Mouse (Mus musculus) spleen, adult 2 months (tissue): ENCODE data around the gene Isoc2b. TPM values are rescaled to one million over a fixed set of nuclear protein-coding genes. Genes with fewer than 3 reads are reported as not detected.

Experiments
- DNase-seq, 2 experiments: peaks; one replicate each; pipeline versions ENCODE4 v3.0.0 to v3.0.0-alpha.2; 2012 to 2021; ENCODE audit warnings: low spot score in 2 of 2, low read depth in 1 of 2
- H3K27ac ChIP-seq: fragments of 200-500 bp; 2 replicates; pipeline ENCODE4 v1.5.1; 2012; ENCODE audit warnings: low read length, inconsistent platforms; ENCODE audit not compliant: insufficient read depth
- H3K27me3 ChIP-seq: fragments of 200-500 bp; 2 replicates; pipeline ENCODE4 v1.6.1; 2012; ENCODE audit warnings: mild to moderate bottlenecking, moderate library complexity, low read length, inconsistent platforms; ENCODE audit not compliant: control insufficient read depth, insufficient read depth
- H3K36me3 ChIP-seq: fragments of 200-500 bp; 2 replicates; pipeline ENCODE4 v1.6.1; 2012; ENCODE audit warnings: mild to moderate bottlenecking, low read length, inconsistent platforms; ENCODE audit not compliant: control insufficient read depth, insufficient read depth
- H3K4me1 ChIP-seq: fragments of 200-500 bp; 2 replicates; pipeline ENCODE4 v1.6.1; 2011; ENCODE audit warnings: inconsistent platforms; ENCODE audit not compliant: control insufficient read depth, insufficient read depth, insufficient read length
- H3K4me3 ChIP-seq: fragments of 200-500 bp; 2 replicates; pipeline ENCODE4 v1.5.1; 2011; ENCODE audit warnings: mild to moderate bottlenecking, inconsistent platforms; ENCODE audit not compliant: insufficient read depth, insufficient read length; ENCODE audit errors: extremely low read depth
- CTCF ChIP-seq: fragments of 200-500 bp; IDR thresholded peaks from 2 replicates; pipeline ENCODE4 v1.5.1; 2011; ENCODE audit warnings: mild to moderate bottlenecking, inconsistent platforms; ENCODE audit not compliant: insufficient read depth, insufficient read length, insufficient replicate concordance; ENCODE audit errors: extremely low read depth
- POLR2A ChIP-seq: fragments of 200-500 bp; IDR thresholded peaks from 2 replicates; pipeline ENCODE4 v1.6.1; 2011; ENCODE audit warnings: low read depth, low read length, inconsistent platforms
- WGBS: fragments of 180-500 bp; shearing (Covaris S2); methylation state at CpG from one replicate; pipeline ENCODE4 v1.1.7; 2018; 5-methylcytosine and 5-hydroxymethylcytosine counted together
- polyA plus RNA-seq: library from polyadenylated mRNA; depleted of rRNA; stranded (reverse); fragments of >200 nt; gene quantifications from 2 replicates; pipeline ENCODE4 v1.2.3, GENCODE M21; 2012

Isoc2b gene
- polyA plus RNA-seq, 1 experiment = 7.2 TPM

GRCm38 (mm10) chr7:4844917-4845309 lies 25.1 kb downstream of the Isoc2b start:
- Histone ChIP-seq H3K4me1 (no peaks in the 10 kb centered on the region; the same call in 1 of the 2 replicates), H3K27me3 (peaks cover 19% of the 10 kb centered on the region), H3K27ac (no peak overlapping the region), H3K4me3 (no peak overlapping the region), H3K36me3 (no peaks in the 10 kb centered on the region)
- WGBS = 23% methylated on average over 13 of the region's 13 CpGs
- TF ChIP-seq POLR2A (no peak), CTCF (no peak)
- DNase-seq = no peak

- H3K4me3 ChIP-seq = no peak within 1 kb of the TSS
- no peak within 1 kb of the TSS for H3K27ac ChIP-seq
- no peak for DNase-seq
- TF ChIP-seq POLR2A (no peak), CTCF (no peak)
- H3K27me3 ChIP-seq = peaks cover 19% of the 10 kb centered on the region
- H3K36me3 ChIP-seq = no peaks in the 10 kb centered on the region
- H3K4me1 ChIP-seq = no peaks in the 10 kb centered on the region; the same call in 1 of the 2 replicates
- WGBS = 14% methylated on average over 40 of the region's 41 CpGs
These were observed 25.7 kb downstream of the Isoc2b start, which contains the start of gene Shisa7 for GRCm38 (mm10) chr7:4844245-4844916. TSS of gene Shisa7 (minus strand) at chr7:4844696.

GRCm38 (mm10) chr7:4843604-4844244 lies 26.3 kb downstream of the Isoc2b start:
- Histone ChIP-seq H3K27me3 (peaks cover 19% of the 10 kb centered on the region), H3K36me3 (no peaks in the 10 kb centered on the region), H3K27ac (no peak overlapping the region), H3K4me3 (no peak overlapping the region), H3K4me1 (no peaks in the 10 kb centered on the region; the same call in 1 of the 2 replicates)
- no peak for DNase-seq
- TF ChIP-seq POLR2A (no peak), CTCF (no peak)
- 4% methylated on average over 34 of the region's 34 CpGs for WGBS

- no peak for TF ChIP-seq POLR2A
- TF ChIP-seq CTCF = no peak
- Histone ChIP-seq H3K36me3 (no peaks in the 10 kb centered on the region), H3K4me1 (no peaks in the 10 kb centered on the region; the same call in 1 of the 2 replicates), H3K4me3 (no peak overlapping the region), H3K27me3 (peaks cover 19% of the 10 kb centered on the region), H3K27ac (no peak overlapping the region)
- WGBS = 4% methylated on average over 16 of the region's 16 CpGs
- no peak for DNase-seq
These were observed 27.4 kb downstream of the Isoc2b start for GRCm38 (mm10) chr7:4842634-4843131.

GRCm38 (mm10) chr7:4842077-4842476 lies 28.0 kb downstream of the Isoc2b start:
- Histone ChIP-seq H3K27me3 (peaks cover 20% of the 10 kb centered on the region), H3K36me3 (no peaks in the 10 kb centered on the region), H3K27ac (no peak overlapping the region), H3K4me3 (no peak overlapping the region), H3K4me1 (no peaks in the 10 kb centered on the region; the same call in 1 of the 2 replicates)
- DNase-seq = no peak
- 58% methylated on average over 5 of the region's 5 CpGs for WGBS
- TF ChIP-seq CTCF (no peak), POLR2A (no peak)

- Histone ChIP-seq H3K27me3 (peaks cover 15% of the 10 kb centered on the region), H3K36me3 (no peaks in the 10 kb centered on the region), H3K4me3 (no peak overlapping the region), H3K4me1 (peaks cover 3% of the 10 kb centered on the region), H3K27ac (no peak overlapping the region)
- DNase-seq = no peak
- TF ChIP-seq POLR2A (no peak), CTCF (no peak)
- WGBS = 35% methylated on average over 1 of the region's 1 CpGs
These were observed 32.4 kb downstream of the Isoc2b start for GRCm38 (mm10) chr7:4837639-4838038.

GRCm38 (mm10) chr7:4836351-4836792 lies 33.7 kb downstream of the Isoc2b start:
- peak; percentile 15 to 62 for DNase-seq
- Histone ChIP-seq H3K27me3 (peaks cover 11% of the 10 kb centered on the region), H3K36me3 (no peaks in the 10 kb centered on the region), H3K4me3 (peak overlapping the region; percentile 31; the same call in 1 of the 2 replicates), H3K4me1 (peaks cover 3% of the 10 kb centered on the region), H3K27ac (no peak overlapping the region)
- TF ChIP-seq CTCF (peak; percentile 14; the same call in 1 of the 2 replicates), POLR2A (no peak)
- 1% methylated on average over 51 of the region's 51 CpGs for WGBS
